Mouse (Mus musculus) midbrain, embryonic 12.5 days (tissue): ENCODE data around the gene Skor1. TPM values are rescaled to one million over a fixed set of nuclear protein-coding genes. Genes with fewer than 3 reads are reported as not detected.

Experiments used
- ATAC-seq: fragments of 200-750 bp; cut with Nextera tagmentation; 2 replicates; pipeline ENCODE4 v1.8.0; 2017; ENCODE audit warnings: low read depth, moderate TSS enrichment, moderate library complexity; ENCODE audit not compliant: low FRiP score
- H3K27ac ChIP-seq: fragments of 300-500 bp; sonication (generic); replicated peaks from 2 replicates; pipeline ENCODE4 v1.5.1; 2016; ENCODE audit warnings: mild to moderate bottlenecking
- H3K27me3 ChIP-seq: fragments of 300-500 bp; sonication (generic); 2 replicates; pipeline ENCODE4 v1.6.1; 2016; ENCODE audit warnings: mild to moderate bottlenecking
- H3K36me3 ChIP-seq: fragments of 300-500 bp; sonication (generic); 2 replicates; pipeline ENCODE4 v1.6.1; 2016
- H3K4me1 ChIP-seq: fragments of 300-500 bp; sonication (generic); 2 replicates; pipeline ENCODE4 v1.6.1; 2016
- H3K4me2 ChIP-seq: fragments of 300-500 bp; sonication (generic); replicated peaks from 2 replicates; pipeline ENCODE4 v1.6.1; 2016; ENCODE audit warnings: mild to moderate bottlenecking, moderate library complexity
- H3K4me3 ChIP-seq: fragments of 300-500 bp; sonication (generic); 2 replicates; pipeline ENCODE4 v1.5.1; 2016; ENCODE audit warnings: mild to moderate bottlenecking
- H3K9ac ChIP-seq: fragments of 300-500 bp; sonication (generic); replicated peaks from 2 replicates; pipeline ENCODE4 v1.6.1; 2016; ENCODE audit warnings: mild to moderate bottlenecking, moderate library complexity
- H3K9me3 ChIP-seq: fragments of 300-500 bp; sonication (generic); 2 replicates; pipeline ENCODE4 v1.6.1; 2016; ENCODE audit warnings: mild to moderate bottlenecking
- WGBS: fragments of 180-500 bp; shearing (Covaris S2); methylation state at CpG from one replicate; pipeline ENCODE4 v1.1.7; 2016; 5-methylcytosine and 5-hydroxymethylcytosine counted together
- polyA plus RNA-seq: library from polyadenylated mRNA; unstranded; fragments of >200 nt; fragmentation: Nextera tagmentation; extraction: Ambion mirVana; gene quantifications from 2 replicates; pipeline ENCODE4 v1.2.1, GENCODE M21; 2016

The Skor1 gene
- polyA plus RNA-seq, 1 experiment from 2014 or later: 0.19 TPM

DNA sequence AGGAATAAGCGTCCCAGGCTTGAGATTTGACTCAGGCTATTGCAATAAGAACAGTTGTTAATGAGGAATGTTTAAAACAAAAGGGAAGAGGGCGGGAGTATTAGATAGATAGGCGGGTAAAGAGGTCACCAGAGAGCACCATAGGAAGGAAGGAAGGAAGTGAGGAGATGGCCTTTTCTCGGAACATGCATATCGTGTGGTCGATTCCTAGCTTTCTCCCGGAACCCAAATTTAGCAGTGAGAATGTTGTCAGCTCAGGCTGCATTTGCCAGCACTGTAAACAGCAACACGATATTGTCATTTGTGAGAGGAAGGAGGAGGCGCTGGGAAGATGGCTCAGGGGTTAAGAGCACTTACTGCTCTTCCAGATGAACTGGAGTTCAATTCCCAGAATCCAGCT is 24.2 kb downstream of the Skor1 start:
- H3K9me3 ChIP-seq: no peaks in the 10 kb centered on the region
- H3K27me3 ChIP-seq: peaks cover 27% of the 10 kb centered on the region
- H3K27ac ChIP-seq: no peak overlapping the region
- no peak overlapping the region for H3K4me3 ChIP-seq
- H3K4me2 ChIP-seq: no peak overlapping the region
- ATAC-seq: no peak
- no peak overlapping the region for H3K9ac ChIP-seq
- 60% methylated on average over 9 of the region's 9 CpGs for WGBS
- no peaks in the 10 kb centered on the region for H3K36me3 ChIP-seq
- H3K4me1 ChIP-seq: peaks cover 12% of the 10 kb centered on the region

DNA sequence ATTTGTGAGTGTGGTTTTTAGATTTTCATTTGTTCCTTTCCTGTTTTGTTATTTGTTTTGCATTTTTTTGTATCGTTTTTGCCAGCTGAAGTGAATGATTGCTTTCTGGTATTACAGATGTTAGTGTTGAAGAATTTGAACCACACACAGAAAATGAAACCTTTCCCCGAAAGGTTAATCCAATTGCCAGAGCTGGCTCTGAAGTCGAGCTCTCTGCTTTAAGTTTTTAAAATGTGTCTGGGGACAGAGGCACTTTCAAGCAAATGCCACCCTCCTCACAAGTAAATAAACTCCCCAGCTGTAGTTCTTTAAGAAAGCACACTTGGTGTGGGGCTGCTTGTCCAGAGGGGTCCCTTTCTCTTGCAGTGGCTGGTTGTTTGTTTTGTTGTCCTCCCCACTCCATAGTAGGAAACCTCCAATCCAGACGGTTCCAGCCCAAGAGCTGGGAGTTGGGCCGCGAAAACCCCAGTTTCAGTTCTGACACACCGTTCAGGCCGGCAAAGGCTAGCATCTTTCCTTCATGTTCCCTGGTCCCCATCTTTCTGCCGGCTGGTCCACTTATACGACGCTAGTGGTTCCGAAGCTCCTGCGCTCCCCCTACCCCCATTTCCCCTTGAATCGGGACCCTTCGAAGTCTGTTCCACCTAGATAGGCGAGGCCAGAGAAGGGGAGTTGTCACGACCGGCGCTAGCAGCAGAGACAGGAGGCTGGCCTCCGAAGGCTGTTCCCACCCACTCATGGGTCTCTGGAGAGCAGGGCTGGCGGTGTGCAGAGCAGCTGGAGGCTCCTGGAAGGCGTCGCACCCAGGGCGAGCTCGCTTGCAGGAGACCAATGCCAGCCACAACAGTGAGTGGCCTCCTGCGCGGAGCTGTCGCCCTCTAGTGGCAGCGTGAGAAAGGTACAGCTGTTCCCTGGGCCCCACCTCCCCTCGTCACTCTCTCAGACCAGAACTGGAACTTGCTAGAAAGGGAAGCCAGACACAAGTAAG is 25.0 kb downstream of the Skor1 start:
- Histone ChIP-seq H3K9ac (peak overlapping the region; percentile 57), H3K4me2 (peak overlapping the region; percentile 80), H3K27ac (0 out of 2 replicates have a peak overlapping the region, but pooled peaks have one; percentile 39), H3K27me3 (peaks cover 26% of the 10 kb centered on the region), H3K36me3 (no peaks in the 10 kb centered on the region), H3K9me3 (no peaks in the 10 kb centered on the region), H3K4me3 (peak overlapping the region; percentile 45), H3K4me1 (peaks cover 12% of the 10 kb centered on the region)
- 4% methylated on average over 30 of the region's 30 CpGs for WGBS
- peak; percentile 94 for ATAC-seq

DNA sequence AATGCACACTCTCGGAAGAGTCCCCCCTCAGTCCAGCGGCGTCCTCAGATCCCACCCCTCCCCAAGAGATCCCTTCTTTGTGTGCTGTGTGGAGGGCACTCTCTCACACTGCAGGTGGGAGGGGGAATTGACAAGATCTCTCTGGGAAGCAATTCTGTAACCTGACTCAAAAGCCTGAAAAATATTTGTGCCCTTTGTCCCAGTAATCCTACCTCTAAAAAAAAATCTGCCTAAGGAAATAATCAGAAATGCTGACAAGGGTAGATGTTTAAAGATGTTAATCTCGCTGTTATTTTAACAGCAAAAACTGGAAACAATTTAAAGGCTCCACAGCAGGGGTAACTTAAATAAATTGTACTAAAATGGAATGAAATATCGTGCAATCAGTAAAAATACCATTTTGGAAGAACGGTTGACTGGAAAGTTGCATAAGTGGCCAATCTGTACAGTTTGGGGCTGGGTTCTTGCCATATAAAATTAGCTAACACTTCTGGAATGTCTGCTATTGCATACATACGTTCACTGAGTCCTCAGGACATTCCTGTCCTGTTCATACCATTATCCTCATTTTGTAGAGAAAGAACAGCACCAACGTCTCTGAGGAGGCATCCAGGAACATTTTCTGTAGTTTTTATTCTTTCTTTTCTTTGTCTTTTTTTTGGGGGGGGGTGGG is 26.5 kb downstream of the Skor1 start:
- Histone ChIP-seq H3K4me2 (no peak overlapping the region), H3K36me3 (no peaks in the 10 kb centered on the region), H3K27ac (no peak overlapping the region), H3K4me3 (no peak overlapping the region), H3K27me3 (peaks cover 26% of the 10 kb centered on the region), H3K9ac (no peak overlapping the region), H3K4me1 (peaks cover 12% of the 10 kb centered on the region), H3K9me3 (no peaks in the 10 kb centered on the region)
- no peak for ATAC-seq
- WGBS: 33% methylated on average over 8 of the region's 8 CpGs

DNA sequence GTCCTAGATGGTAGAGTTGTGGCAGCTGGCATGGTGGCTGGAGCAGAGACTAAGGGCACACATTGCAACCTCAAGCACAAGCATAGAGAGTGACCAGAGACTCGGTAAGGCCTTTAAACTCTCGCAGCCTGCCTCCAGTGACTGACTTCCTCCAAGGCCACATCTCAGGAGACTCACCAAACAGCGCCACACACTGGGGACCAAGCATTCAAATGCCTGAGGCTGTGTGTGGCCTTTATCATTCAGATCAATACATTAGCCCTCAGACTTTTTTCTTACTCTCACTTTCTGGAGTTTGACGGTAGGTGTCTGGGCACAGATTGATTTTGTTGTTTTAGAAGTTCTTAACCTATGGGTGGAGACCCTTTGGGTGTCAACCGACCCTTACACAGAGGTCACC is 30.4 kb downstream of the Skor1 start:
- Histone ChIP-seq H3K9ac (no peak overlapping the region), H3K4me1 (peaks cover 7% of the 10 kb centered on the region), H3K36me3 (no peaks in the 10 kb centered on the region), H3K27ac (no peak overlapping the region), H3K4me3 (no peak overlapping the region), H3K4me2 (no peak overlapping the region), H3K27me3 (peaks cover 13% of the 10 kb centered on the region), H3K9me3 (no peaks in the 10 kb centered on the region)
- ATAC-seq: no peak
- 64% methylated on average over 5 of the region's 5 CpGs for WGBS

DNA sequence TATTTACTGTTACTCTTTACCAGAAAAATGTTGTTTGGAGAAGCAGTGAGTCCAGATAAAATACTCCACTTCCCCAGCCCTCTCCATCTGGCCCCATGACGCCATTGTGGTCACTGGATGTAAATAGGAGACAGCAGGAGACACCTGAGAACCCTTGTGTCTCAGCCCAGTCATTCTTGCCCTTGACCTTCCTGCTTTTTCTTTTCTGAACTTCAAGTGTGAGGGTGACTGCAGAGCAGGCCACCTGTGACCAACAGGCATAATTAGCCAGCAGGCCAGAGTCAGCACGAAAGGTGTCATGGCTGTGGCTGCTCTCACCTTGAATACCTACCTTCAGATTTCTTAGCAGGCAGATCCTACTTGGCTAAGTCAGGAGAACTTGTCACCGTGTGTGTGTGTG is 36.2 kb downstream of the Skor1 start:
- Histone ChIP-seq H3K36me3 (no peaks in the 10 kb centered on the region), H3K27ac (no peak overlapping the region), H3K9me3 (no peaks in the 10 kb centered on the region), H3K27me3 (no peaks in the 10 kb centered on the region), H3K4me3 (no peak overlapping the region), H3K4me2 (no peak overlapping the region), H3K9ac (no peak overlapping the region), H3K4me1 (peaks cover 18% of the 10 kb centered on the region)
- ATAC-seq: no peak
- 70% methylated on average over 3 of the region's 3 CpGs for WGBS

DNA sequence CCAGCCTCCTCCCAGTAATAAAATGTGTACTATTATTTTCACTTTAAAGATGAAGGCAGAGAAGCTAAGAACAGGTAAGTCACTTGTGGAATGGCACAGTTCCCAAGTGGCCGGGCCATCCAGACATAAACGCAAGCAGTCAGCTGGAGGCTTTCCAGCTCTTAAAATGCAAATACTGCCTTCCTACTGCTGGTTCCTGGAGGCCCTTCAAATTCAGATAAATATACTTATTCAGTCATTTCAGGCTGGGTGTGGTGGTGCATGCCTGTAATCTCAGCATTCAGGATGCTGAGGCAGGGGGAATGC is 39.0 kb downstream of the Skor1 start:
- Histone ChIP-seq H3K4me3 (no peak overlapping the region), H3K9me3 (no peaks in the 10 kb centered on the region), H3K36me3 (no peaks in the 10 kb centered on the region), H3K9ac (0 out of 2 replicates have a peak overlapping the region, but pooled peaks have one; percentile 50), H3K27me3 (no peaks in the 10 kb centered on the region), H3K4me2 (no peak overlapping the region), H3K27ac (0 out of 2 replicates have a peak overlapping the region, but pooled peaks have one; percentile 70), H3K4me1 (peaks cover 18% of the 10 kb centered on the region)
- ATAC-seq: no peak
- 25% methylated on average over 2 of the region's 2 CpGs for WGBS

DNA sequence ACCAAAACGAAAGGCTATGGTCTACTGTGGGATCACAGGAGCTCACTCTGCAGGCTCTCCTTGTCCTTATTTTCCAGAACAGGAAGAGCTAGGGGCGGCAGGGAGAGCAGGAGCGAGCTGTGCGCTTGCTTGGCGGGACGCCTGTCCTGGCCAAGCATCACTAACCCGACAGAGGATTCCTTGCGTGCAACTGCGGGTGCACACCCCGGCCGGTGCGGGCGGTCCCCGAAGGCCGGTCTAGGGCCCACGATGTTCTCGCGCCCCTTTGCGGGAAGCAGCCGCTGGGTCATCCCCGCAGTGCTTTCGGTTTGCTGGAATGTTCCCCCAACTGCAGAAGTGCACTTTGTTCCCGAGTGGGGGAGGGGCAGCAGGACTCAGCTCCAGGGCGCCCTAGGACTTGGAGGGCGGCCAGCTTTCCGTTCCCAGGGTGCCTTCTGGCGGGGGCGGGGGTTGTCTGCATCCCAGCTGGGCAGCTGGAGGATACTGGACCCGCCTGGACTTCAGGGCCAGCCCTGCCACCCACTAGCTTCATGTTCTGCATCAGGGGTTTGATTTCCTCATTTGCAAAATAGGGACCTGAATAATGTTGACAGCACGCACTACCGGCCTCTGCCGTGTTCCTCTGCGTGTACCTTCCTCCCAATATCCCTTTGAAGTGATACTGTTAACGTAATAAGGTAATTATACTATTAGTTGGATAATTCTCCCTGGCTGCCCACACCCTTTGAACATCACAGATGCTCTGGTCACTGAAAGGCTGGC is 39.6 kb downstream of the Skor1 start:
- Histone ChIP-seq H3K4me1 (peaks cover 18% of the 10 kb centered on the region), H3K4me3 (peak overlapping the region; percentile 45), H3K9ac (peak overlapping the region; percentile 50; the same call in 1 of the 2 replicates), H3K27ac (peak overlapping the region; percentile 70), H3K27me3 (no peaks in the 10 kb centered on the region), H3K36me3 (no peaks in the 10 kb centered on the region), H3K4me2 (peak overlapping the region; percentile 73), H3K9me3 (no peaks in the 10 kb centered on the region)
- 2% methylated on average over 33 of the region's 34 CpGs for WGBS
- ATAC-seq: peak; percentile 76

DNA sequence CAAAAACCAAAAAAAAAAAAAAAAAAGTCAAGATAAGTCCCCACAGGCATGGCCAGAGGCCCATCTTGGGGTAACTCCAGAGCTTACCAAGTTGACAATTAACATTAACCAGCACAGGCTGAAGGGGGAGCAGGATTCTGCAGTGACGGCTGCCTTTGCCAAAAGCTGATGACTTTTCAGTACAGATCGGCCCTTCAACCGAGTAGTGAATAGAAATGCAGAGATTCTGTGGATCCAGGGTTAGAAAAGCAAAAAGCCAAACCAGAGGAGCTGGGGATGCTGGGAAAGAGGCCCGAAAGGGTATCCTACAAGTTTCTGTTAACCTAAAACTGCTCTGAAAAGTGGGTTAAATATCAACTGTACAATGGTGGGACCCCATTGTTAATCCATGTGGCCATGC is 40.2 kb downstream of the Skor1 start:
- H3K27me3 ChIP-seq: no peaks in the 10 kb centered on the region
- H3K4me1 ChIP-seq: peaks cover 18% of the 10 kb centered on the region
- H3K27ac ChIP-seq: peak overlapping the region; percentile 70
- WGBS: 44% methylated on average over 4 of the region's 4 CpGs
- H3K4me2 ChIP-seq: peak overlapping the region; percentile 73
- peak overlapping the region; percentile 45 for H3K4me3 ChIP-seq
- H3K9ac ChIP-seq: peak overlapping the region; percentile 50; the same call in 1 of the 2 replicates
- H3K9me3 ChIP-seq: no peaks in the 10 kb centered on the region
- no peak for ATAC-seq
- no peaks in the 10 kb centered on the region for H3K36me3 ChIP-seq

DNA sequence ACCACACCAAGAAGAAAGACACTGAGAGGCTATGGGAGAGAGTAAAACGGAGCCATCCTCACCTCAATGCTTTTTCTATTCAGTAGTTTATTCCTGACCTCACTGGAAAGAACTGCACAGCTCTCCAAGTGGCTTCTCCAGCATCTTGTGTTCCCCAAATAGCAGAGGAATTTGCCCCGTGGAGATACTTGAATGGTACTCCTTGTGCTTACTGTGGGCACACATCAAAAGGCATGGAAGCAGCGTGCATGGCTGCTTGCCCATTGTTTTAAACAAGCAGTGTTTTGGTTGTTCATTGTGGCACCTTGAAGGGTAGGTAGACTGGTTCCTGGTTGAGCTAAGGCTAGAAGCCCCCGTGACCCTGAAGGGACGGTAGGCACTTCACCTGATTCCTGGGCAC is 48.1 kb downstream of the Skor1 start:
- H3K4me2 ChIP-seq: no peak overlapping the region
- ATAC-seq: no peak
- H3K9me3 ChIP-seq: no peaks in the 10 kb centered on the region
- no peak overlapping the region for H3K9ac ChIP-seq
- 0 out of 2 replicates have a peak, but pooled peaks cover 4% of the 10 kb centered on the region for H3K27me3 ChIP-seq
- no peak overlapping the region for H3K27ac ChIP-seq
- WGBS: 46% methylated on average over 5 of the region's 5 CpGs
- no peaks in the 10 kb centered on the region for H3K36me3 ChIP-seq
- no peak overlapping the region for H3K4me3 ChIP-seq
- H3K4me1 ChIP-seq: peaks cover 10% of the 10 kb centered on the region; the same call in 1 of the 2 replicates

DNA sequence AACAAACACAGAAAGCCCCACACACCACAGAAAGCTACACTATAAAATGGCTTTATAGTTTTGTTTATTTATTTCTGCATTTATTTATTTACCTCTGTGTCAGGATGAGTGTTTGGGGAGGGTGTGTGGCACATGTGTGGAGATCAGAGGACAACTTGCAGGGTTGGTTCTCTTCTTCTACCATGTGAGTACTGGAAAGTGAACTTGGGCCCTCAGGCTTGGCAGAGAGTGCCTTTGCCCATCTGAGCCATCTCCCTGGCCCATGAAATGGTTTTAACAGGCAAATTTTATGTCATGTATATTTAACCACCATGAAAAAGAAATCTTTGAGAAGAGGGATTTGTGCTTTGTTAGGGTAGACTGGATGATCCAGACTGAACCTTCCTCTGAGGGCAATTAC is 48.9 kb downstream of the Skor1 start:
- 0 out of 2 replicates have a peak, but pooled peaks cover 4% of the 10 kb centered on the region for H3K27me3 ChIP-seq
- ATAC-seq: no peak
- no peaks in the 10 kb centered on the region for H3K36me3 ChIP-seq
- H3K4me1 ChIP-seq: peaks cover 10% of the 10 kb centered on the region; the same call in 1 of the 2 replicates
- no peaks in the 10 kb centered on the region for H3K9me3 ChIP-seq
- H3K27ac ChIP-seq: no peak overlapping the region
- H3K4me2 ChIP-seq: no peak overlapping the region
- no peak overlapping the region for H3K4me3 ChIP-seq
- H3K9ac ChIP-seq: no peak overlapping the region

DNA sequence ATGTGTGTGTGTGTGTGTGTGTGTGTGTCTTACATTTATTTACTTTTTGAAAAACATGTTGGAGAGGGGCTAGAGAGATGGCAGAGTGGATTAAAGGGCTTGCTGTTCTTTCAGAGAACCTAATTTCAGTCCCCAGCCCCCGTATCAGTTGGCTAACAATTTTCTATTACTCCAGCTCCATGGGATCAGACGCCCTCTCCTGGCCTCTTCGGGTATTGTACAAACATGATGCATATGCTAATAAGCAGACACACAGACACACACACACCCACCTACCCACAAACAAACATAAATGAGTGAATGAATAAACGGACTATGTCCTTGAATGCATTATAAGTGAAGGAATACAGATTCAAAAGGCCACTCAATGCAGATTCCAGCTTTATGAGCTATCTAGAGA is 49.4 kb downstream of the Skor1 start:
- Histone ChIP-seq H3K4me3 (no peak overlapping the region), H3K4me1 (peaks cover 10% of the 10 kb centered on the region; the same call in 1 of the 2 replicates), H3K4me2 (no peak overlapping the region), H3K36me3 (no peaks in the 10 kb centered on the region), H3K27me3 (peaks cover 4% of the 10 kb centered on the region; the same call in 1 of the 2 replicates), H3K9ac (no peak overlapping the region), H3K9me3 (no peaks in the 10 kb centered on the region), H3K27ac (no peak overlapping the region)
- 96% methylated on average over 4 of the region's 4 CpGs for WGBS
- no peak for ATAC-seq
